Mouse (Mus musculus): Measurements from ENCODE around the gene Gm43517.
A peak's percentile ranks its signal among the peaks of the same experiment; 100 is the strongest.

Gm43517 gene

DNA sequence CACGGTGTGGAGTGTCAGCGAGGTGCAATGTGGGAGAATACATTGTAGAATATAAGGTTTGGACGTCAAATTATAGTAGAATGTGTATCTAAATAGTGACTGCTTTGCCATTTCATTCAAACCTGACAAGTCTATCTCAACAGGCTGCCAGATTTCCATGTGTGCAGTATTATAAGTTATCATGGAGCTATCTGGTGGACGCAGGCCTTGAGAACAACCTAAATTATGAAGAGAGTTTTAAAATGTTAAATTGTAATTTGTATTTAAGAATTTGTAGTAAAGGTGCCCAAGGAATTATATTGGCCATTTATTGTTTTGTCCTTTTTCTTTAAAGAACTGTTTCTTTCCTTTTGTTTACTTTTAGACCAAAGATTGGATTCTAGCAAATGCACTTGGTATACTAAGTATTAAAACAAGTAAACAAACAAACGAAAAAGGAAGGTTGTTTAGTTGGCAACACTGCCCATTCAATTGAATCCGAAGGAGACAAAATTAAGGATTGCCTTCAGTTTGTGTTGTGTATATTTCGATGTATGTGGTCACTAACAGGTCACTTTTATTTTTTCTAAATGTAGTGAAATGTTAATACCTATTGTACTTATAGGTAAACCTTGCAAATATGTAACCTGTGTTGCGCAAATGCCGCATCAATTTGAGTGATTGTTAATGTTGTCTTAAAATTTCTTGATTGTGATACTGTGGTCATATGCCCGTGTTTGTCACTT lies 1.3 kb downstream of the Gm43517 start:
- no peak for DNase-seq

DNA sequence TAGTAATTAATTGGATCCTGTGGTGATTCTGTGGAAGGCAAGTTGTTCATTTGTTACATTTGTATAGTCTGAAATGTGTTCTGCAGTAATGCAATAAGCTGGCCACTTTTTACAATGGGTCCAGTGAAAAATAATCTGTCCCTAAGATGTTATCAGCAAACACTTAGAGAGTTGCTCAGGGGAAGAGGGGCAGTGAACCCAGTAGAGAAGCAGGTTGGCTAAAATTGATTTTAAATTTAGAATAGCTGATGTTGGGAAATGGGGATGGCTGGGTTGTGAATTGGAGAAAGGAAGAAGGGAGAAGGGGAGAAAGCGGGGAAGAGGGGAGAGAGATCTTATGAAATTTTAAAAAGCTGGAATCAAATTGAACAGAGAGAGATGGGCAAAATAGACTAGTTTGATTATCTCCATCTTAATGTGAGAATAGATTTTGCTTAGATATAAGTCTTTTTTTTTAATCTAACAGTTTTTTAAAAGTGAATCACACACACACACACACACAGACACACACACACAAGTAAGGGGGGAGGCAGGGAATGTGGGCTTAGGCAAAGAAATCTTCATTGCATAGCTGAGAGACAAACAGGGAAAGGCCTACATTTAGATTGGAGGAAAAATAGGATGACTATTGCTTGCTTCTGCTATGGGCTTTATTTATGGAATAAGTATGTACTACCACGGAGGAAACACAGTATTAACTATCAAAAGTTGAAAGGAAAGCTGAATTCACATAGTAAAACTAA lies 3.1 kb downstream of the Gm43517 start:
- DNase-seq, result no peak

DNA sequence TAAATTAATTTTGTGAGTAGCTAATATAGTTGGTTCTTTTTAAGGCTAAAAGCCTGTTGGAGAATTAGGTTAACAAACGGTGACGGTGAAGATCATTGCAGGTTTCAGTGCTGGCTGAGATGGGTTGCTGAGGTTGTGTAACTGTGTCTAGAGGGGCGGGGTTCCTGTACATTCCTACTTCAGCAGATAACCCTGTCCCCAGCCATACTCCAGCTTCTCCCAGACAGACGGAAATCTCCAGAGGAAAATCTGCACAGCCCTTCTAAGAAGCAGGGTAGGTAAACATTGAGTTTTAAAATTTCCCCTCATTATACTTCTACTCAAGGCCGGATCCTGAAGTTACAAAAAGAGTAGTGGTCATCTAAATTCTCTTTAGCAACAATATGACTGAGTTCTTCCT lies 4.7 kb downstream of the Gm43517 start:
- no peak for DNase-seq

DNA sequence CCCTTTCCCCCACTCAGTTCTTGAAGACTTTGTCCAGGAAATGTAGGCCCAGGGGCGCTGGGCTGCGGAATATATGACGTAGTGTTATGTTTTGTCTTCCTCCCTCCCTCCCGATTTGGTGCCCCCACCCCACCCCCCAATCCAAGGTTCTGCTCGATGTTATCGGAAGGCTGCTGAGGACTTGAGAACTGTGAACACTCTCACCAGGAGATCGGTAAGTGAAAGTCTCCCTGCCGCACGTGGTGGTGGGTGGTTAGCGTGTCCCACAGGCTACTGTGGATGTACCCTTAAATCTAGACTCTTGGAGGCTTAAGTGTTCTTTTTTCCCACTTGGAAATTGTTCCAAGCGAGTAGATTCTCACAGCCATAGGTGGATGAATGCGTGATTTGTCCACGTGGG lies 5.3 kb downstream of the Gm43517 start:
- DNase-seq, result no peak

DNA sequence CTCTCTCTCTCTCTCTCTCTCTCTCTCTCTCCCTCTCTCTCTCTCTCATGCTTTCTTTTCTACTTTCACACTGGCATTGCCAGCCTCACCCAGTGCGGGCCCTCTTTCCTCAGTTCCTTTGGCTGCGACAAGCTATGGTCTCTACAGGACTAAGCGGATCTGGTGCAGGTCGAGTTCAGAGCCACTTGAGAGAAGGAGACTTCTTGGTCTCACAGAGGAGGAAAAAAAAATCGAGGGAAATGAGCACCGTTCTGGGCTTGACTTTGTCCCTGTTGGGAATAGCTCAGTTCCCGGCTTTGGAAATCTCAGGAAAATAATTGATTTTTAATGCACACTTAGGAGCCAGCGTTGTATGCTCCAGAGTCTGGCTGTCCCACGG lies 5.9 kb downstream of the Gm43517 start:
- DNase-seq, result no peak

DNA sequence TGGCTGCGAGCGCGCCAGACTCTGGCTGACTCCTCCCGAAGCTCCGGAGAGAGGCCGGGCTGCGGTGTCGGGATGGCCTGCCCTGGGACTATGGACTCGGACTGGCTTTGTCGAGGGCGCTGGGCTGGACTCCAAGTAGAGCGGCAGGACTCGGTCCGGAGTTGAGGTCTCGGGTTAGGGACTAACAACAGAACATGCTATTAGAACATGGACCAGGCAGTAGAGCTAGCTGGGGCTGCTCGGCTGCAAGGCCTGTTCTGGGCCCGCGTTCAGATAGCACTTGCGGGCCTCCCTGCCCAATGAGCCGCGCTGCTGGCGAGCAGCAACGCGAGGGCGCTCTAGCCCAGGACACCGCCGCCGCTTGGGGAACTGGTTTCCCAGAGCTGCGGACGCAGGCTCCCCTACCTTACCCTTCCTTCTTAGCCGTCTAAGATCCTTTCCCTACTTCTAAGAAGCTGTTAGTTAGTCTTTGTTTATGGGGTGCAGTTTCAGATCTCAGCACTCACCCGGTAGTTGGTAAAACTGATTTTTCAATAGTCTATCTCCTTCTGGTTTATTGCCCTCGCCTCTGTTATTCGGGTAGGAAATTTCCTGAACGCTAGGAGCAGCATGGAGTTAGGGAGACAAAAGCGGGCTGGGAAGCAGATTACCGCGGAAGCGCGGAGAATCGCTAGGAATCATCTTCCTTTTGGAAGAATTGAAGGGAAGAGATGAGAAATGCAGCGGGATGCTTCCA lies 6.5 kb downstream of the Gm43517 start:
- peak; percentile 79 for DNase-seq

DNA sequence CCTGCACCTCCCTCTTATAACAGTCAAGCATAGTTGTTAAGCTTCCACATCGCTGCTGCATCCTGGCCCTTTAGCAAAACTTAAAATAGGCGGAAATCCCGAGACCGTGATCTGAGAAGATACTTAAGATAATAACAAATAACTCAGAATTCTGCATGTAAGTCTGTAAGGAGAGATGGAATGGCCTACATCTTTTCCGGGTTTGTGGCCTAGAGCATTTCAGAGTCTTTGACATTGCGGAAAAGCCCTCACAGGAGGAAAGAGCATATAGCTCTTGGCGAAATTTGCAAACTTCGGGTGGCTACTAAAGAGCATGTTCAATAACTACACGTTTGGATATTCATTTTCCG lies 7.0 kb downstream of the Gm43517 start:
- DNase-seq, result no peak

DNA sequence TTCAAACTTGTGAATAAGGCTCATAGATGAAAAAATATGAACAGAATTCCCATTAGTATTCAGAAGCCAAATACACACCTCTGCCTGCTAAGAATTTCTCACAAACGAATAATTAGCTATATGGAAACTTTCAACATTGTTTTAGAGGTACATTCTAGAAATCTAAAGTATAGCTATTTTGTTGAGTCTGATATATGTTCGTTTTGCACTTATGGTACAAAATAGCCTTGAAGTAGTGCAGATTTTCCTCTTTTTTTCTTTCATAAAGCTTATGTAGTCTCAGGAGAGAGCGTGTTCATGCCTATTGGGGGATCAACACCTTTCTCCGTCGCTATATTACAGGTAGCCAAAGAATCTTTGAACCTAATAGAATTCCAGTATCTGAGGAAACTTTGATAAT lies 7.9 kb downstream of the Gm43517 start:
- DNase-seq, result no peak

DNA sequence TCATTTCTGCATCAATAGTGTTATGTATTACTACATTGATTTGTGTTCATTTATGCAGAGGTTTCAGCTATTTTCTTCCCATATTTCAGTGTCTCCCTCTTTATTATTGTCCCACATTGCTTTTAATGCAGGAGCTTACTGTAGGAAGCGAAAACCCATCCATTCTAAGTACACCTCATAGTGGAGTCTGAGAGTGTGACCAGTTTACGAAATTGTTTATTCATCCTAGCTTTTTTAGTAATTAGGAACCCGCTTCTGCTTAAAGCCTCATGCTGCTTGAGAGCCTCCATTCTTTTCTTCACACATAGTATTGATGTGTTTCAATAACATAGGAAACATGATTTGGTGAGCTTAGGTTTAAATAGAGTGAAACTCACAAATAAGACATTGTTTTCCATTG lies 8.7 kb downstream of the Gm43517 start:
- DNase-seq, result no peak

DNA sequence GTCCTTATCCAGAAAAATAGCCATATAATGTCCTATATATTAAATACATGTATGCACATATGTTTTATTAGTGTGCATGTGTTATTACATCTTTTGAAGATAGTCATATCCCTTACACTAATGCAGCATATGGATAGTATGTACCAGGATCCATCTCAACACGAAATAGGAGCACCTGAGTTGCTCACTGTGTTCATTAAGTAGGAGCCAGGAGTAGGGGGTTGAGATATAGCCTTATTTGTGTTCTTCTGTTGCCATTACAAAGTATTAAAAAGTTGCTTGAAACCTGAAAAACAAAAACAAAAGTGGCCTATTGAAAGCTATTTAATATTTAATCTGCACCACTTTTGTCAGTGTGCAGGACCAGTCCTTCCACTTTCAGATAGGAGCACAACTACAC lies 9.2 kb downstream of the Gm43517 start:
- DNase-seq, result no peak

DNA sequence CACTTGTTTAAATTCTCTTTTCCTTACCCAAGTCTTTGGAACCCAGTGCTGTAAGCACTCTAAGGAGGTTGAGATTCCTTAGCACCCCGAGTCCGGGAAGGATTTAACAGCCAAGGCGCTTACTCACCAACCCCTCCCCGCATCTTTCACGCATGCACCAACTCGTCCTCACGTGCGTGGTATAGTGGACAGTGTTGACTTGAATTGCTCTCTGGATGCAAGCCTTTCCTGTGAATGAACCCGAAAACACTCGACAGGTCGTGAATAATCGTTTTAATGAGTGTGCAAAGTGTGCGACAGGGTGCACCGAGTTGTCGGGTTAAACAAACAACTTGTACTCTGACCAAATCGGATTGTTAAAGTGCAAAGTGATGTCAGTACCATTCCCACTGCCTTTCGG lies 9.9 kb downstream of the Gm43517 start:
- DNase-seq, result peak; percentile 42

DNA sequence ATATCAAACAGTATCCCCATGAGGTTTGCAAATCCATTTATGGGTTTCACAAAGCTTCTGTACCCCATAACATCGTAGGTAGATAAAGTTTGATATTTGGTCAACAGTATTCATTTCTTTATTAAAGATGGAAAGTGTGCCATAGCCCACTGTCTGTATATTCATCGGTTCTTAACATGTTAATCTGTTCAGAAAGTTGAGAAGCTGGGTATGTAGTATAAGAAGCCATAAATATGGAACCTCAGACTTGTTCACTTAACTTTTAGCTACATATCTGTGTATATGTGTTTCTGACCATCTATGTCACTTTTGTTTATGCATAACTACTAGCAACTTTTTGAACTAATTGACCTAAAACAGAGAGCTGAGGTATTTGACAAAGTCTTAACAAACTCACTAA lies 11.0 kb downstream of the Gm43517 start:
- DNase-seq, result no peak

DNA sequence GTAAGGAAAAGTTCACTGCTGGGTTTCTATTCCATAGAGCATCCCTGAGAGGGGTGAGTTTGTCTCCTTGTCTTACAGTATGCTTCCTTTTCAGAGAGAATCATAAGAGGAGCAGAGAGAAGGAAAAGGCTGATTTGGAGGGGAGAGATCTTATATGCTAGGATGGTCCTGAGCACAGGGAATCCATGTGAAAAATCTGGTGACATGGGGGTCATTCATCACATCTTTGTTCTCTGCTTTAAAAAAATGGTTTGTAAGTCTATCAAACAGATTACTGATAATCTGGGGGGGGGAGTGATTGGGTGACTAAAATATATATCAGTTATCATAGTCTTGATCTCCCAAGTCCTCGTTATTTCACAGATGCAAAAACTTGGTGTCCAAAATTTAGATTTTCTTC lies 11.8 kb downstream of the Gm43517 start:
- DNase-seq, result no peak

DNA sequence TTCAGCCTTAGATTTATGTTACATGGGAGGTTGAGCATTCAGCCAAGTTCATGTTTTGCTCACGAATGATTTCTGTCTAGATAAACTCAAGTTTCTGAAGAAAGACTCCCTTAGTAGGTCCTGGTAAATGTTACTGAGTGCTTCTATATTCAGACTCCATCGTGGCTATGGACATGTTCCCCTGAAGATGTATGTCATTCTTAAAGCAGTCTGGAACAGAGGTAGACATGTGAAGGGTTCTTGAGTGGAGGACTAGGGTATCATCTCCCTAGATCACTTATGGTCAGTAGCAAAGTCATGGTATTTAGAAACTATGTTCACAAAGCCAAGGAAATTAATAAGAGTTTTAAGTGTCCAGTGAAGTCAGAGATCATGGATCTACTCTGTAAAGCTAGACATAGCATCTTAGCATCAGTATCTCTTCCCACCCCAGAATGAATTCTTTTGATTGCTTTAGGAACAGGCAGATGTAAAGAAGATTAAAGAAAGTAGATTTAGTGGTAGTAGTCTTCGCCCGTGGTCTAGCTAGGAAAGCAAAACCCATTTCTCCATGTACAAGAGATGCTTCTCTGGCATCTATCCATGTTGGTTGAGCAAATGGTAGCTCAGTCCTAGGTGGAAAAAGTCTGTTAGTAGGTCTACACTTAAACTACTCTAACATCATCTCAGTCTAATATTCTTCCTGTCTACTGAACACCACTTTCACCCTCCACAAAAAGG lies 12.6 kb downstream of the Gm43517 start:
- DNase-seq, result no peak

DNA sequence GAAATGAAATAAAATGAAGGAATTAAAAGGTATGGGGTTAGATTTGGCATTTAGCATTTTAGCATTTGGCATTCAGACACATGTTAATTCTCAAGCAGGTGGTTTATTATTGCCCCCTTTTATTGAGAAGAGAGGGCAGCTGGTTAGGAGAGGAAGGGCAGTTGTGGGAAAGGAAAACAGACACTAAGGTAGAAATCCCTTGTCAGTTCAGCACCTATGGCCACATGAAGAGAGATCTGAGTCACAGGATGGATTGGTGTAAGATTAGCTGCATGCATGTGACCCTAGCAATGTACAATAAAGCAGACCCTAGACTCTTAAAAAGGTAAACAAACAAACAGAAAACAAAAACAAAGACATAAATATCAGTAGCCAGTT lies 13.2 kb downstream of the Gm43517 start:
- peak; percentile 9 for DNase-seq

DNA sequence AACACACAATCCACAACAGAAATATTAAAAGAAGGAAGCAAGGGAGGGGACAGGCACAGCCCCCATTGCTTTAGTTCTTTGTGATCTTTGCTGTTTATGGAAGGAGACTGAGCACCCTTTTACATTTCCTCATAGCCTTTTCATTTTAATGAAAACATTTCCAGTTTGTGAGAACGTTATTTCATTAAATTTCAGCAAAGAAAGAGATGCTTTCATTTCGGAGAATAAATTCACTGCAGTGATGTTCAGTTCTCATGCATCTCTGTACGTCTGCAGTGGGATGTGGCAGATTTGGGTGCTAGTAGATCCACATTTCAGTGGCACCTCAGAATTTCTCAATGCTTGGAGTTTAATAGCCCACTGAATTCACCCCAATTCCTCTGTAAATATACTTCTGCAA lies 13.7 kb downstream of the Gm43517 start:
- DNase-seq, result peak; percentile 2

DNA sequence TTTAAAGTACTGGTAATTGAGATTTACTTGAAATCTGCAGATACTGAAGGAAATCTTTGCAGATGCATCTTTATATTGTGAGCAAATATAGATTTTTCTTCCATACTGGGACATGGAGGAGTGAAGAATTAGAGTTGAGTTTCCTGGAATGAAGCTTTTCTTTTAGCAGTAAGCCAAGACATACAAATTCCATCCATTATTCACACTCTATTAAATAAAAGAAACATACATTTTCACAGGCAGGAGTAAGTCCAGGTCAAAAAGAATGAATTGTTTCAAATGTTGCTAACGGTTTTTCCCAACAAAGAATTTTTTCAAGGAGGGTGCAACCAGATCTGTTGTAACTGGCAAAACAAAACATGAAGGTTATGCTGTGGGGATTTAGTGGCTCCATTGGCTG lies 14.6 kb downstream of the Gm43517 start:
- DNase-seq, result no peak

DNA sequence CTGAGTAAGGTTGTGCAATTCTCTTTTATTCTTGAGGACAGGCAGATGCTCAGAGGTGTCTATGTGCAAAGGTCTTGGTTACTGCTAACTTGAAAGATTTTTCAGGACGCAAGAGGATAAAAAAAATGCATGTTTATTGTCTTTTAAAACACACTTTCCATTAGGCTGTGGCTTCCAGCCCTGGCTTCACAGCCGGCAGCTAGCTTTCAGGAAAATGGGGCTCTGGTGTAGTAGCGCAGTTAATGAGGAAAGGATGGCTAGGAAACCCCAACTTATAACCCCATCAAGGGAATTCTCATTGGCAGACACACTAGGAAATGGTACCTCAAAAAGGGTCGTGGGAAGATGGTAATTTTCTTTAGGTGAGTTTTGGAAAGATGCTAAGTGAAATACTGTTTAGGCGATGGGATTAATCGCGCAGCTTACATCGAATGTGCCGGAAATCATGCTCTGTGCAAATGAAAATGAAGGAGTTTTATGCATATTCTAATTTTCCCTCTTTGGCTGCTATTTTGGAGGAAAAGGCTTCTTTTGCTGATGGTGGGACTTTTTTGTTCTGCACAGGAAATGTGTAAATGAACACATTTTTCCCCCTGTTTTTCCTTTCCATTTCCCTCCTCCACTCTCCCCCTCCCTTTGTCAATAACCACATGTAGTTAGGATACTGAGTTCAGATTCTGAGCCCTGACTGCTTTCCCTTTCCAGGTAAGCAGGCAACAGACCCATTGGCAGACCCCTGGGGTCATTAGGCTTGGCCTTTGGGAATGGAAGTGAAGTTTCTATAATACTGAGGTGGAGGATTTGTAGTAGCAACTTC lies 15.3 kb downstream of the Gm43517 start:
- DNase-seq, result peak; percentile 37

DNA sequence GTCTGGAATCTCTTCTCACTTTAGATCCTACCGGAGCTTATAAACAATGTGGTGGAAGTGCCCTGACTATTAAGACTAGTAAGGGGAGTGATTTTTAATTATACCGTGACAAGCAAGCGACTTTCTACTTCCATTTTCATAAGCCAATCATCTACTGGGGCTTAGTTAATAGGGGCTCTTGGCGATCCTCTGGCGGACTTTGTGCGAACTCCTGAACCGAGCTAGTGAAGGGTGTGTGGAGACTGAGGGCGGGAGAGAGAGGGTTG lies 15.8 kb downstream of the Gm43517 start:
- no peak for DNase-seq

DNA sequence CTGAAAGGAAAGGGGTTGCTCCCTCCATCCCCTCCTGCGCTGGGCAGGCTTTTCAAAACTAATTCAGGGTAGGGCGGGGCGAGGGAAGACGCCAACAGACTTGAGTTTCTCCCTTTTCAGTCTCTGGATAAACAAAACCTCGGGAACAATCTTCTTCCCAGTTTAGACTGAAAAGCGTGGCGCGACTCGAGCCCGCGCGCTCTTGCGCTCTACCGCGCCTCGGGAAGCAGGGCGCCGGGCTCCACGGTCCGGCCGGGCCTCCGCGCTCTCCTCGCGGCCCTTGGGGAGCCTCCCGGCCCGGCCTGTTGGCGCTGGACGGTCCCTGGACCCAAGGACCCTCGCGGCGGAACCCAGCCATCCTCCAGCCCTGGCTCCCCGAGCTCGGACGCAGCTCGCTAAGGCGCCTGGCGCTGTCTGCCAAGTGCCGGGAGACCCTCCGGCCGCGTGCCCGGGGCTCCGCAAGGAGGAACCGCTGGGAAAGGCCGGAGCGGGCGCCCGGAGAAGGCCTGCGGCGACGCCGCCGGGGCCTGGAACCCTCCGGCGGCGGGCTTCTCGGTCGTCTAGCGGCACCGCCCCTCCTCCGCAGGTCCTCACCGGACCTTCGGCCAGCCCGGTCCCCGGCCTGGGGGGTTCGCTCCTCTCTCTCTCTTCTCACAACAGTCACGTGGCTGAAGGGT lies 16.3 kb downstream of the Gm43517 start:
- DNase-seq, result peak; percentile 76

DNA sequence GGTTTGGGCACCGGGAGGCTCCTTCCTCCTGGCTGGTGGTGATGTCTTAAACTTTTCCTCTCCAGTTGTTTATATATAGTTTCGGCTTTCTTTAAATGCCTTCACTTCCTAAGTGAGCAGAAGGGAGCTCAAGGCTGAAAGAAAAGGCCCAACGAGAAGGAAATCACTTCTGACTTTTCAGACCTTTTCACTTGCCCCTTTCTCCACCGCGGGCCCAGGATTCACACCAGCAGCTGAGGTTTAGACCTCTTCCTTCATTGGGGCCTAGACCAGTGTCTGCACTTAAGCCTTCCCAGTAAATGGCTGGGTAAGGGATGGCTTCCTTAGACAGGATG lies 16.8 kb downstream of the Gm43517 start:
- no peak for DNase-seq

DNA sequence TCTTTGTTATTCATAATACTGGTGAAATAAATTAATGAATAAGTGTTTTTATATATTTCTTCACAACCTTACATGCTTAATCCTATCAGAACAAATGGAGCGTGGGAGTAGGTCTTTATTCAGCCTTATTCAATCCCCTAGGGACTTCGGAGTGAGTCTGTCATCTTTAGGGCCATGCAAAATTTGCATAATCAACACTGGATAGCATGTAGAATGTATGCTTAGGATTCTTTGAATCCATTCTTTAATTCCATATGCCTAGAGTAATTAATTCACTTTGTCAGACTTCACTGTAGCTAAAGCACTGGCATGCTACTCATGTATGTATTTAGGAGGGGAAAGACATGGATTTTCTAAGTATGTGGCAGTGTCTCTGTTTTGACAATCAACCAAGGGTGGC lies 24.9 kb downstream of the Gm43517 start:
- DNase-seq, result no peak

DNA sequence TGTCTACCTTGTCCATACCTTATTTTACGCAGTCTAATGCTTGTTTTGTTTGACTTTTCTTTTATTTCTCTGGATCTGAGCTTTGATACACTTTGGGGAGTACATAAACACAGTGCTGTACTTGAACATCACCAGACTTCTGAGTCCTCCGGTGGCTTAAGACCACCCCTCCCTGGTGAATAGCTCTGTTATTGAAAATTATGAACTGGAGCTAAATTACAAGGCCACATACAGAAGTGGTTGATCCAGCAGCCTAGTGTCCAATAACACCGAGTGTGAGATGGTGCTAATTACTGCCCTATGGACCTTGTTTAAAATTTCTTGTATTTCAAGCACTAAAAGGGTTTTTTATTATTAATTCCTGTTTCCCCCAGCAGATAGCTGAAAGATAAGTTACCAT lies 33.0 kb downstream of the Gm43517 start:
- DNase-seq, result no peak

All from right cerebral cortex, postnatal 25 days (tissue).